Mouse (Mus musculus) forebrain, embryonic 11.5 days (tissue): ENCODE measurements at regions not wholly inside any gene's neighbourhood (a gene's known extent, or its start where the extent isn't known, plus 50 kb on each side); places are given as distances from the start of the nearest gene placed in this dataset.

Experiments
- ATAC-seq: fragments of 200-750 bp; cut with Nextera tagmentation; replicated peaks from 2 replicates; pipeline ENCODE4 v1.8.0; 2017; ENCODE audit warnings: moderate TSS enrichment; ENCODE audit not compliant: low FRiP score
- DNase-seq: peaks from one replicate; pipeline ENCODE4 v3.0.0-alpha.2; 2017; ENCODE audit warnings: low spot score
- H3K27ac ChIP-seq: fragments of 300-500 bp; sonication (generic); 2 replicates; pipeline ENCODE4 v1.5.1; 2014; ENCODE audit warnings: low read depth, low read length
- H3K27me3 ChIP-seq: fragments of 300-500 bp; sonication (generic); 2 replicates; pipeline ENCODE4 v1.6.1; 2014; ENCODE audit warnings: mild to moderate bottlenecking, low read length, mixed read lengths; ENCODE audit not compliant: control insufficient read depth, insufficient read depth
- H3K36me3 ChIP-seq: fragments of 300-500 bp; sonication (generic); 2 replicates; pipeline ENCODE4 v1.6.1; 2014; ENCODE audit warnings: mild to moderate bottlenecking, low read length, moderate library complexity, mixed read lengths; ENCODE audit not compliant: control insufficient read depth, insufficient read depth
- H3K4me1 ChIP-seq: fragments of 300-500 bp; sonication (generic); replicated peaks from 2 replicates; pipeline ENCODE4 v1.6.1; 2014; ENCODE audit warnings: low read length, mixed read lengths; ENCODE audit not compliant: control insufficient read depth, insufficient read depth
- H3K4me2 ChIP-seq: fragments of 300-500 bp; sonication (generic); 2 replicates; pipeline ENCODE4 v1.6.1; 2014; ENCODE audit warnings: low read depth, mild to moderate bottlenecking, low read length, moderate library complexity, mixed read lengths; ENCODE audit not compliant: severe bottlenecking
- H3K4me3 ChIP-seq: fragments of 300-500 bp; sonication (generic); 2 replicates; pipeline ENCODE4 v1.5.1; 2014; ENCODE audit warnings: low read depth, low read length
- H3K9ac ChIP-seq: fragments of 300-500 bp; sonication (generic); 2 replicates; pipeline ENCODE4 v1.6.1; 2014; ENCODE audit warnings: low read length
- H3K9me3 ChIP-seq: fragments of 300-500 bp; sonication (generic); 2 replicates; pipeline ENCODE4 v1.6.1; 2016; ENCODE audit warnings: low read length, mixed read lengths; ENCODE audit not compliant: control insufficient read depth
- WGBS: fragments of 180-500 bp; shearing (Covaris S2); extraction: QIAGEN DNeasy Blood & Tissue Kit; methylation state at CpG from one replicate; pipeline ENCODE4 v1.1.7; 2014; 5-methylcytosine and 5-hydroxymethylcytosine counted together

GRCm38 (mm10) chr5:113431334-113431733 is 58.8 kb upstream of the Wscd2 start:
- WGBS, result 87% methylated on average over 5 of the region's 5 CpGs
- ATAC-seq (no peak), DNase-seq (no peak)
- Histone ChIP-seq H3K9ac (no peak overlapping the region), H3K27me3 (no peaks in the 10 kb centered on the region; the same call in 1 of the 2 replicates), H3K9me3 (no peaks in the 10 kb centered on the region), H3K36me3 (no peaks in the 10 kb centered on the region), H3K4me2 (no peak overlapping the region), H3K4me3 (no peak overlapping the region), H3K4me1 (no peaks in the 10 kb centered on the region), H3K27ac (no peak overlapping the region)

GRCm38 (mm10) chr5:113436987-113437386 is 53.1 kb upstream of the Wscd2 start:
- H3K4me2 ChIP-seq, result no peak overlapping the region
- no peaks in the 10 kb centered on the region for H3K27me3 ChIP-seq
- 83% methylated on average over 3 of the region's 3 CpGs for whole genome bisulfite sequencing
- H3K9ac ChIP-seq, result no peak overlapping the region
- DNase-seq (no peak), ATAC-seq (no peak)
- no peaks in the 10 kb centered on the region for H3K4me1 ChIP-seq
- no peak overlapping the region for H3K27ac ChIP-seq
- no peaks in the 10 kb centered on the region for H3K36me3 ChIP-seq
- H3K4me3 ChIP-seq, result no peak overlapping the region
- no peaks in the 10 kb centered on the region for H3K9me3 ChIP-seq
